Mouse (Mus musculus) kidney, adult 2 months (tissue): Measurements from ENCODE around the gene Crocc. TPM values are rescaled to one million over a fixed set of nuclear protein-coding genes. Genes with fewer than 3 reads are reported as not detected.

Experiments
- DNase-seq: peaks from one replicate; pipeline ENCODE4 v3.0.0; 2021
- H3K27ac ChIP-seq: fragments of 200-500 bp; 2 replicates; pipeline ENCODE4 v1.5.1; 2012; ENCODE audit warnings: low read depth, low read length, control low read depth, inconsistent platforms; ENCODE audit not compliant: insufficient read depth
- H3K27me3 ChIP-seq: fragments of 200-500 bp; replicated peaks from 2 replicates; pipeline ENCODE4 v1.6.1; 2012; ENCODE audit warnings: mild to moderate bottlenecking, moderate library complexity, low read length, inconsistent platforms; ENCODE audit not compliant: control insufficient read depth, insufficient read depth
- H3K36me3 ChIP-seq: fragments of 200-500 bp; 2 replicates; pipeline ENCODE4 v1.6.1; 2012; ENCODE audit warnings: mild to moderate bottlenecking, moderate library complexity, low read length, inconsistent platforms; ENCODE audit not compliant: control insufficient read depth, insufficient read depth
- H3K4me1 ChIP-seq: fragments of 200-500 bp; 2 replicates; pipeline ENCODE4 v1.6.1; 2011; ENCODE audit warnings: low read length; ENCODE audit not compliant: control insufficient read depth, insufficient read depth
- H3K4me3 ChIP-seq: fragments of 200-500 bp; 2 replicates; pipeline ENCODE4 v1.5.1; 2011; ENCODE audit warnings: mild to moderate bottlenecking, low read depth, low read length, control low read depth; ENCODE audit not compliant: insufficient read depth
- CTCF ChIP-seq: fragments of 200-500 bp; conservative IDR thresholded peaks from 2 replicates; pipeline ENCODE4 v1.5.1; 2011; ENCODE audit warnings: low read depth, mild to moderate bottlenecking, control low read depth, low read length, moderate library complexity, mixed read lengths; ENCODE audit not compliant: insufficient read depth, insufficient read length
- POLR2A ChIP-seq: fragments of 200-500 bp; IDR thresholded peaks from one replicate; pipeline ENCODE4 v1.6.1; 2011; ENCODE audit warnings: low read depth, low read length, control low read depth
- WGBS: fragments of 180-500 bp; shearing (Covaris S2); methylation state at CpG from one replicate; pipeline ENCODE4 v1.1.7; 2018; 5-methylcytosine and 5-hydroxymethylcytosine counted together
- polyA plus RNA-seq: library from polyadenylated mRNA; depleted of rRNA; stranded (reverse); fragments of >200 nt; gene quantifications from 2 replicates; pipeline ENCODE4 v1.2.3, GENCODE M21; 2012

Crocc gene
- polyA plus RNA-seq, 1 experiment: 34.7 TPM

DNA sequence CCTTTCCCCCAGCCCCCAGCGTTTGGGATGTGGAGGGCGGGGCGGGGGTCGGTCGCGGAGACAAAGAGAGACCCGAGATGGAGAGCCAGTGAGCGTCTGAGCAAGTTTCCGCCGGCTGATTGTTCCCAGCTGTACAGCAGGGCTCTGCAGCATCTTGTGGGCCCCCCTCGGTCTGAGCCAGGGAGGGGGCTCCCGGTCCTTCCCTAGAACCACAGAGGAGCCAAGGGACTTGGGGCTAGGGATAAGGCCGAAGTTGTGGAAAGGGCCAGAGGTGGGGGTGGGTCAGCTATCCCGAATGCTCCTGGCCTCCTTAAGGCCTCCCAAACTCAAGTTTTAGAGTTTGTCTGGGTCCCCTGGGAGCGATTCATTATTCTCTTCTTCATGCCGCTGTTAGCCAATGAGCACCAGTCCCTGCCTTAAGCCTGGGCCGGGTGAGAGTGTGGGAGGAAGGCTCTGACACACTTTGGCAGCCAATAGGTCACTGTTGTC lies 49.4 kb downstream of the Crocc start:
- Histone ChIP-seq H3K4me3 (peak overlapping the region; percentile 54), H3K36me3 (no peaks in the 10 kb centered on the region), H3K27me3 (no peaks in the 10 kb centered on the region), H3K4me1 (no peaks in the 10 kb centered on the region), H3K27ac (no peak overlapping the region)
- TF ChIP-seq POLR2A (no peak), CTCF (no peak)
- WGBS: 5% methylated on average over 17 of the region's 17 CpGs
- DNase-seq: peak; percentile 55

DNA sequence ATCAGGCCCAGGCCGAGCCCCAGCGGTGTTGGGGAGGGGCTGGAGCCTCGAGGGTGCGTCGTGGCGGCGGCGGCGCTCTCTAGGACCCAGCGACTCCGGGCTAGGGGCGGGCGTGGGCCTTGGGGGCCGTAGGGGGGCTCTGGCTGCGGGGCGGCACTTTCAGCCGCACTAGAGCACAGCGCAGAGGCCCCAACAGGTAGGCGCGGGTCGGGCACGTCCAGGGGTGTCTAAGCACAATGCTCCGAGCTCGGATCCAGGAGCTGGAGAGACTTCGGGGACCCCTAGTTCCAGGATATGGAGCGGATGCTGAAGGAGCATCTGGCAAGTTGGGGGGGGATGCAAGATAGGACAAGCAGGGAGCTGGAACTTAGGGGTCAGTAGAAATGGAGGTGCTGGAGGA lies 49.8 kb downstream of the Crocc start:
- Histone ChIP-seq H3K4me3 (peak overlapping the region; percentile 54), H3K27ac (no peak overlapping the region), H3K36me3 (no peaks in the 10 kb centered on the region), H3K4me1 (no peaks in the 10 kb centered on the region), H3K27me3 (no peaks in the 10 kb centered on the region)
- no peak for TF ChIP-seq POLR2A
- 3% methylated on average over 26 of the region's 26 CpGs for WGBS
- DNase-seq: no peak

GRCm38 (mm10) chr4:141010118-141010517 lies 50.2 kb downstream of the Crocc start, which contains the start of gene Mfap2:
Mfap2 (plus strand) TSS chr4:141010418.
- TF ChIP-seq POLR2A (no peak), CTCF (no peak)
- no peaks in the 10 kb centered on the region for H3K27me3 ChIP-seq
- H3K36me3 ChIP-seq: no peaks in the 10 kb centered on the region
- H3K27ac ChIP-seq: no peak within 1 kb of the TSS
- 27% methylated on average over 7 of the region's 7 CpGs for WGBS
- no peak for DNase-seq
- H3K4me3 ChIP-seq: peak within 1 kb of the TSS; percentile 54
- H3K4me1 ChIP-seq: no peaks in the 10 kb centered on the region

DNA sequence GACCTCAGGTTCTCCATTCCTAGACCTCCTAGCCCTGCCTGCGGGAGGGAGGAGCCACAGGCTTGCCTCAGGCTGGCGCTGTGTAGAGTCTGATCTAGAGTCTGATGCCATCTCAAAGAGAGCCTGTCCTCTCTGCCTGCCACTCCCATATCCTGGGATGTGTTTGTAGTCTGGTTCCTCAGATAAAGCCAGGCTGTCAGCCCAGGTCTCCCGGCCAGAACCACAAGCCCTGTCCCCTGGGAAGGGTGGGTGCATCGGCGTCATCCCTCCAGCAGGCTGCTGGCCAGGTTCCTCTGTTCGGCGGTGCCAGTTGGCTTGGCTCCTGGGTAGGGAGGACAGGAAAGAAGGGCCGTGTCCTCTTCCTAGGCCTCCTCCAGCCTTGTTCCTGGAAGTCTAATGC lies 52.3 kb downstream of the Crocc start:
- WGBS: 61% methylated on average over 8 of the region's 8 CpGs
- H3K27me3 ChIP-seq: no peaks in the 10 kb centered on the region
- DNase-seq: peak; percentile 77
- no peaks in the 10 kb centered on the region for H3K36me3 ChIP-seq
- no peak for TF ChIP-seq CTCF
- TF ChIP-seq POLR2A: no peak
- no peaks in the 10 kb centered on the region for H3K4me1 ChIP-seq
- no peak overlapping the region for H3K27ac ChIP-seq
- H3K4me3 ChIP-seq: no peak overlapping the region

- Histone ChIP-seq H3K27me3 (no peaks in the 10 kb centered on the region), H3K36me3 (no peaks in the 10 kb centered on the region), H3K27ac (no peak overlapping the region), H3K4me1 (no peaks in the 10 kb centered on the region), H3K4me3 (no peak overlapping the region)
- WGBS: 74% methylated on average over 13 of the region's 13 CpGs
- peak; percentile 31 for DNase-seq
- TF ChIP-seq CTCF (no peak; the same call in 1 of the 2 replicates), POLR2A (no peak)
These were observed 54.4 kb downstream of the Crocc start for GRCm38 (mm10) chr4:141005983-141006382.

- 97% methylated on average over 9 of the region's 9 CpGs for WGBS
- DNase-seq: no peak
- no peak overlapping the region for H3K27ac ChIP-seq
- H3K4me3 ChIP-seq: no peak overlapping the region
- TF ChIP-seq POLR2A: no peak
- TF ChIP-seq CTCF: no peak
- no peaks in the 10 kb centered on the region; the same call in 1 of the 2 replicates for H3K36me3 ChIP-seq
- no peaks in the 10 kb centered on the region for H3K4me1 ChIP-seq
- H3K27me3 ChIP-seq: no peaks in the 10 kb centered on the region
These were observed 63.5 kb downstream of the Crocc start for GRCm38 (mm10) chr4:140996812-140997211.

DNA sequence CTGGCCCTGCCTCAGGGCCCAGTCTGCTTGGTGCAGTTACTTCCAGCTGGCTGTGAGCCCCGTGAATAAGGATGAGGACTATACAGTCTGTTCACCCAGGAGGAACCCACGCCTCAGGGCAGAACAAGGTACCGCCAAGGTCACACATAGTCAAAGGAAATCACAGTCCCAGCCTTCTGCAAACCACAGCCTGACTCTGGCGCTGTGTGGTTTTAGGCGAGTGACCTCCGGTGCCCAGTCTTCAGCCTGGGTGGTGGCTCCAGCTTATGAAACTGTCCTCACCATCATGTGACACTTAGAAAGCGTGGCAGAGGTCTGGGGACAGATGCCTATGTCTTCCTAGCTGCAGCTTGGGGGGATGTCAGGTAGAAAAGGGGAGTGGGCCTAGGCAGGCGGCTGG lies 64.5 kb downstream of the Crocc start:
- WGBS: 83% methylated on average over 8 of the region's 8 CpGs
- Histone ChIP-seq H3K36me3 (no peaks in the 10 kb centered on the region; the same call in 1 of the 2 replicates), H3K4me3 (no peak overlapping the region), H3K27me3 (no peaks in the 10 kb centered on the region), H3K27ac (no peak overlapping the region), H3K4me1 (no peaks in the 10 kb centered on the region)
- no peak for TF ChIP-seq CTCF
- TF ChIP-seq POLR2A: no peak
- DNase-seq: no peak

DNA sequence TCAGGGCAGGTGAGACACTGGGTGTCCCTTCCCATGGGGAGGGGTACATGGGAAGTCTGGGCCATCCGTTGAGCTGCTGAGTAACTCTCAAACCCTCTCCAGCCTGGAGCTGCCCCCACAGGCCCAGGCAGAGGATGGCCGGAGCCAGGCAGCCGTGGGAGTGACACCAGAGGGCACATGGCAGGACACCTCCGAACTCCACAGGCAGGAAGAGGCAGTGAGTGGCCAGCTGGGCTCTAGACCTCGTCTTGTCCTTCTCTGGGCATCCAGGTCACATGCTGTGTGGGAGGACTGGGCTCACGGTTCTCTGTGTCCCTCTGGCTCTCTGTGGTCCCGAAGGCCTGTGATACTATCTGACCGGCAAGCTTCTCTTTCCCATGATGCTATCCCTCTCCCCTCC lies 66.5 kb downstream of the Crocc start:
- TF ChIP-seq POLR2A (no peak), CTCF (no peak)
- WGBS: 70% methylated on average over 8 of the region's 8 CpGs
- no peak overlapping the region for H3K27ac ChIP-seq
- no peak for DNase-seq
- H3K27me3 ChIP-seq: no peaks in the 10 kb centered on the region
- H3K4me3 ChIP-seq: no peak overlapping the region
- no peaks in the 10 kb centered on the region for H3K4me1 ChIP-seq
- H3K36me3 ChIP-seq: no peaks in the 10 kb centered on the region; the same call in 1 of the 2 replicates
